Mouse (Mus musculus) forebrain, embryonic 15.5 days (tissue): ENCODE measurements at regions not wholly inside any gene's neighbourhood (a gene's known extent, or its start where the extent isn't known, plus 50 kb on each side); places are given as distances from the start of the nearest gene placed in this dataset.
A peak's percentile ranks its signal among the peaks of the same experiment; 100 is the strongest.

ENCODE experiments used
- ATAC-seq: fragments of 200-750 bp; cut with Nextera tagmentation; replicated peaks from 2 replicates; pipeline ENCODE4 v1.8.0; 2017; ENCODE audit warnings: mild to moderate bottlenecking, moderate TSS enrichment, moderate library complexity
- H3K27ac ChIP-seq: fragments of 300-500 bp; sonication (generic); replicated peaks from 2 replicates; pipeline ENCODE4 v1.5.1; 2015; ENCODE audit warnings: mild to moderate bottlenecking, inconsistent platforms
- H3K27me3 ChIP-seq: fragments of 300-500 bp; sonication (generic); 2 replicates; pipeline ENCODE4 v1.6.1; 2015; ENCODE audit warnings: inconsistent platforms
- H3K36me3 ChIP-seq: fragments of 300-500 bp; sonication (generic); 2 replicates; pipeline ENCODE4 v1.6.1; 2015; ENCODE audit warnings: mild to moderate bottlenecking, inconsistent platforms
- H3K4me1 ChIP-seq: fragments of 300-500 bp; sonication (generic); 2 replicates; pipeline ENCODE4 v1.6.1; 2015; ENCODE audit warnings: inconsistent platforms
- H3K4me2 ChIP-seq: fragments of 300-500 bp; sonication (generic); replicated peaks from 2 replicates; pipeline ENCODE4 v1.6.1; 2015; ENCODE audit warnings: mild to moderate bottlenecking, inconsistent platforms
- H3K4me3 ChIP-seq: fragments of 300-500 bp; sonication (generic); 2 replicates; pipeline ENCODE4 v1.5.1; 2015; ENCODE audit warnings: mild to moderate bottlenecking, inconsistent platforms
- H3K9ac ChIP-seq: fragments of 300-500 bp; sonication (generic); replicated peaks from 2 replicates; pipeline ENCODE4 v1.6.1; 2015; ENCODE audit warnings: mild to moderate bottlenecking, inconsistent platforms
- H3K9me3 ChIP-seq: fragments of 300-500 bp; sonication (generic); 2 replicates; pipeline ENCODE4 v1.6.1; 2016; ENCODE audit warnings: inconsistent platforms
- WGBS: fragments of 180-500 bp; shearing (Covaris S2); methylation state at CpG from one replicate; pipeline ENCODE4 v1.1.7; 2015; ENCODE audit warnings: mixed read lengths; 5-methylcytosine and 5-hydroxymethylcytosine counted together

- WGBS: 54% methylated on average over 11 of the region's 11 CpGs
- Histone ChIP-seq H3K27ac (no peak overlapping the region), H3K36me3 (no peaks in the 10 kb centered on the region), H3K4me1 (peaks cover 3% of the 10 kb centered on the region; the same call in 1 of the 2 replicates), H3K27me3 (no peaks in the 10 kb centered on the region), H3K4me3 (no peak overlapping the region), H3K9ac (no peak overlapping the region), H3K4me2 (no peak overlapping the region), H3K9me3 (no peaks in the 10 kb centered on the region)
- ATAC-seq: no peak; the same call in 1 of the 2 replicates
These were observed 336.4 kb downstream of the Phf3 start for GRCm38 (mm10) chr1:30536989-30537975.

- H3K36me3 ChIP-seq: no peaks in the 10 kb centered on the region
These were observed 356.4 kb downstream of the Phf3 start for GRCm38 (mm10) chr1:30517348-30517747.

GRCm38 (mm10) chr1:30515846-30516245, 357.9 kb downstream of the Phf3 start:
- Histone ChIP-seq H3K4me1 (no peaks in the 10 kb centered on the region), H3K4me3 (no peak overlapping the region), H3K27ac (no peak overlapping the region), H3K27me3 (no peaks in the 10 kb centered on the region), H3K9me3 (no peaks in the 10 kb centered on the region), H3K9ac (no peak overlapping the region), H3K4me2 (no peak overlapping the region), H3K36me3 (no peaks in the 10 kb centered on the region)
- 91% methylated on average over 6 of the region's 6 CpGs for WGBS
- ATAC-seq: no peak

More at GRCm38 (mm10) chr1:30517348-30517747, 356.4 kb downstream of the Phf3 start:
- no peak for ATAC-seq
- Histone ChIP-seq H3K9ac (no peak overlapping the region), H3K4me3 (no peak overlapping the region), H3K4me2 (no peak overlapping the region), H3K27me3 (no peaks in the 10 kb centered on the region), H3K4me1 (no peaks in the 10 kb centered on the region), H3K9me3 (no peaks in the 10 kb centered on the region), H3K27ac (no peak overlapping the region)
- WGBS: 80% methylated on average over 3 of the region's 3 CpGs

- Histone ChIP-seq H3K36me3 (no peaks in the 10 kb centered on the region), H3K4me2 (no peak overlapping the region), H3K27me3 (no peaks in the 10 kb centered on the region), H3K9me3 (no peaks in the 10 kb centered on the region), H3K4me1 (no peaks in the 10 kb centered on the region), H3K4me3 (no peak overlapping the region), H3K9ac (no peak overlapping the region), H3K27ac (no peak overlapping the region)
- ATAC-seq: peak; percentile 63; the same call in 1 of the 2 replicates
- WGBS: 29% methylated on average over 1 of the region's 1 CpGs
These were observed 370.5 kb downstream of the Phf3 start for GRCm38 (mm10) chr1:30503224-30503623.

GRCm38 (mm10) chr1:30460295-30460958, 413.3 kb downstream of the Phf3 start:
- WGBS: 87% methylated on average over 4 of the region's 4 CpGs
- Histone ChIP-seq H3K27me3 (no peaks in the 10 kb centered on the region), H3K36me3 (no peaks in the 10 kb centered on the region), H3K9ac (no peak overlapping the region), H3K4me2 (no peak overlapping the region), H3K9me3 (no peaks in the 10 kb centered on the region), H3K27ac (no peak overlapping the region), H3K4me1 (no peaks in the 10 kb centered on the region), H3K4me3 (no peak overlapping the region)
- no peak for ATAC-seq

GRCm38 (mm10) chr1:30437964-30438363, 435.8 kb downstream of the Phf3 start:
- no peak overlapping the region for H3K9ac ChIP-seq
- no peak overlapping the region for H3K4me2 ChIP-seq
- no peak overlapping the region for H3K4me3 ChIP-seq
- 59% methylated on average over 1 of the region's 1 CpGs for WGBS
- no peaks in the 10 kb centered on the region for H3K4me1 ChIP-seq
- no peaks in the 10 kb centered on the region for H3K27me3 ChIP-seq
- H3K36me3 ChIP-seq: no peaks in the 10 kb centered on the region
- H3K9me3 ChIP-seq: no peaks in the 10 kb centered on the region
- H3K27ac ChIP-seq: no peak overlapping the region
- no peak for ATAC-seq

GRCm38 (mm10) chr1:30416582-30416981, 457.1 kb downstream of the Phf3 start:
- Histone ChIP-seq H3K27ac (no peak overlapping the region), H3K4me1 (no peaks in the 10 kb centered on the region)
- no peak for ATAC-seq

GRCm38 (mm10) chr1:30414881-30415439, 458.8 kb downstream of the Phf3 start:
- no peaks in the 10 kb centered on the region for H3K4me1 ChIP-seq
- no peaks in the 10 kb centered on the region for H3K27me3 ChIP-seq
- H3K4me2 ChIP-seq: no peak overlapping the region
- H3K9me3 ChIP-seq: no peaks in the 10 kb centered on the region
- H3K27ac ChIP-seq: no peak overlapping the region
- ATAC-seq: no peak
- WGBS: 44% methylated on average over 2 of the region's 2 CpGs
- no peaks in the 10 kb centered on the region for H3K36me3 ChIP-seq
- no peak overlapping the region for H3K9ac ChIP-seq
- H3K4me3 ChIP-seq: no peak overlapping the region

More at GRCm38 (mm10) chr1:30416582-30416981, 457.1 kb downstream of the Phf3 start:
- Histone ChIP-seq H3K9ac (no peak overlapping the region), H3K4me2 (no peak overlapping the region), H3K4me3 (no peak overlapping the region), H3K27me3 (no peaks in the 10 kb centered on the region), H3K36me3 (no peaks in the 10 kb centered on the region), H3K9me3 (no peaks in the 10 kb centered on the region)
